Mouse (Mus musculus) left cerebral cortex, adult 9 months (tissue): ENCODE results near the gene Gtdc1.

ENCODE experiments used
- DNase-seq, 2 experiments: peaks; one replicate each; pipeline ENCODE4 v3.0.0; 2022; ENCODE audit warnings: low spot score in 2 of 2

Gene Gtdc1

DNA sequence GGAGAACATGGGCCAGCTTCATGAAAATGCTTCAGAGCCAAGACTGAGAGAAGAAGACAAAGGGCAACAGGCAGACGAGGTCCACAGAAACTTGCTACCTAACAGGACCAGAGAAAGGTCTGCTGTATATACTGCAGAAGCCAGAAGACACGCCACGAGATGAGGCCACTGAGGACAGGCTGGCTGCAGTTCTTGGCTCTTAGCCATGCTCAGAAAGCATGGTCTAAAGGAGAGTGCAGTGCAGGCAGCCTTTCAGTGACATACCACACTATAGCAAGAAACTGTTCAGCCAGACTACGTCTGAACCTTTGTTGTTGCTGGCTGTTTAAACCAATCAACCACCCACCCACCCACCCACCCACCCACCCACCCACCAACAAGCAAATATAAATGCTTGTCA lies 336.6 kb downstream of the Gtdc1 start:
- no peak for DNase-seq

DNA sequence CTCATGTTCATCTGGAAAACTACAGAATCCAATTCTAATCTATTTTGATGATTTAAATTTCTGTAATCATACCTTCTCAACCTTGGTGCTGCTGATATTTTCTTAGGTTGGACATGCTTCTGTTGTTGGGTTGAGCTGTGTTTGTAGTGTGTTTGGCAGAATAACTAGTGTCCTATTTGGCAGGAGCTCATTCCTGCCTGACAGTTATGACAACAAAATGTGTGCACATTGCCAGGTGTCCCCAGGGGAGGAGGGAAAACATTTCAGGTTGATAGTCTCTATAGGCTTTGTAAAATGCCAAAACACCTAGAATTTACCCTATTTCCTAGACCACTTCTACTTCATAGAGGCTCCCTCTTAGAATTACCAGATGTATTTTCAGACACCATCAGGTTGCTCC lies 343.4 kb downstream of the Gtdc1 start:
- DNase-seq: no peak

- no peak for DNase-seq
These were observed 344.0 kb downstream of the Gtdc1 start for GRCm38 (mm10) chr2:44583491-44583890.

DNA sequence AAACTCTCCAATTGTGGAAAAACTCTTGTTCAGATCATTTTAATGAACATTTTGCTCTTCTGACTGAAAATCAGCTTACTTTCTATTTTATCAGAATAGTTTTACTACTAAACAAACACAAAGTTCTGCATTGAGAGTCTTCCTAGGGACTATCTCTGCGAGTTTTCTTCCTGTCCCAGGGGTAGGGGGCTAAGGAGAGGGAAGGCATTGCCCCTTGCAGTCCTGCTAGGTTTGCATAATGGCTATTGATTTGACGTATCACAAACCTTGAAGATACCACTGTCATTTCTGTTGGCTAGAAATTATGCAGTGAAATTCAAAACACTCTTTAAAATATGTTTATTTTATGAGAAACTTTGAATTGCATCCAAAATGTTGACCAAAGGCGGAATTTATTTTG lies 355.6 kb downstream of the Gtdc1 start:
- no peak for DNase-seq

DNA sequence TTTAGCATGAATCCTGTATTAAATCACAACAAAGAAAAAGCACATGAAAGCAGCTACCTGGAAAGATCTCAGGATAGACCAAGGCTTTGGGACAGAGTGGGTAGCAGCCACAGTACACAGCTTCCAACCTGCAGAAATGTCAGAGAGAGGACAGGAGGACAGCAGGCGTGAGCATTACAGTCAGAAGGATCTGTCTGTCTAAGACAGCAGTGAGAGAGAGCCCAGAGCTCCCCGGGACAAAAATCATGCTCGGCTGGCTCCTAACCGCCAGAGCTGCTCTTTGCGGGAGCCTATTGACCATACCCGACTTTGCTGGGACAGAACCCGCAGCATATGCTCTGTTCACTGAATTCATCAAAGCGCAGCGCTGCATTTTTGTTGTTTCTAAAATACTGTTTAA lies 356.3 kb downstream of the Gtdc1 start:
- DNase-seq: no peak

DNA sequence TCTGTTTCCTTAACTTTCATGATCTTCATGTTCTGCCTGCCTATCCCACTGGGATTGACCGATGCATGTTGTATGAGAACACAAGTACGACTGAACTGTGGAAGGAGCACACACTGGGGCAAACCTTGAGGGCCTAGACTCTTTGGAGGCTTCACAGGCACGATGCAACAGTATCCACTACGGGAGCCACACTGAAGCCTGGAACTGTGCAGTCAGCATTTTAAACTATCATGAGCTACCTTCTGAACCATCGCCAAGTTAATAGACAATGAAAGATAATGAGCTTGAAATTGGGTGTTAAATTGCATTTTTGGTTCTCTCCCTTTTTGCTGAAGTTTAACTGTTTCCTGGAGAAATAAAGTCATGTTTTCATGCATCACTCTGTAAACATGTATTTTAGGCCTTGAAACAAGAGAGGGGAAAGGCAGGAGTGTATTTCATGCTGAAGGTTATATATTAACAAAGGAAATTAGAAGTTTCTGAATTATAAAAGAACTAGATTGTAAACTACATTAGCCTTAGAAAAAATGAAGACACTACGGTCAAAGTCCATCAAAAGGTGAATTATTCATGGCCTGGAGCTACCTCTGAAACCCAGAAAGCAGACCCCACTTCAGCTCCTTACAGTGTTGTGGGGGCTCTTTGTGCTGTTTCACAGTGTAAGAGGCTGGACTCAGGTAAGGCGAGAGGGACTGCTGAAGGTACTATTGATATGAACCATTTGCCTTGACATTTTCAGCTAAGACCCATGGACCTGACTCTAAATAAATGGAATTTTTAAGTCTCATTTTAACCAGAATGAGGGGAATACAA lies 358.1 kb downstream of the Gtdc1 start:
- DNase-seq: no peak

DNA sequence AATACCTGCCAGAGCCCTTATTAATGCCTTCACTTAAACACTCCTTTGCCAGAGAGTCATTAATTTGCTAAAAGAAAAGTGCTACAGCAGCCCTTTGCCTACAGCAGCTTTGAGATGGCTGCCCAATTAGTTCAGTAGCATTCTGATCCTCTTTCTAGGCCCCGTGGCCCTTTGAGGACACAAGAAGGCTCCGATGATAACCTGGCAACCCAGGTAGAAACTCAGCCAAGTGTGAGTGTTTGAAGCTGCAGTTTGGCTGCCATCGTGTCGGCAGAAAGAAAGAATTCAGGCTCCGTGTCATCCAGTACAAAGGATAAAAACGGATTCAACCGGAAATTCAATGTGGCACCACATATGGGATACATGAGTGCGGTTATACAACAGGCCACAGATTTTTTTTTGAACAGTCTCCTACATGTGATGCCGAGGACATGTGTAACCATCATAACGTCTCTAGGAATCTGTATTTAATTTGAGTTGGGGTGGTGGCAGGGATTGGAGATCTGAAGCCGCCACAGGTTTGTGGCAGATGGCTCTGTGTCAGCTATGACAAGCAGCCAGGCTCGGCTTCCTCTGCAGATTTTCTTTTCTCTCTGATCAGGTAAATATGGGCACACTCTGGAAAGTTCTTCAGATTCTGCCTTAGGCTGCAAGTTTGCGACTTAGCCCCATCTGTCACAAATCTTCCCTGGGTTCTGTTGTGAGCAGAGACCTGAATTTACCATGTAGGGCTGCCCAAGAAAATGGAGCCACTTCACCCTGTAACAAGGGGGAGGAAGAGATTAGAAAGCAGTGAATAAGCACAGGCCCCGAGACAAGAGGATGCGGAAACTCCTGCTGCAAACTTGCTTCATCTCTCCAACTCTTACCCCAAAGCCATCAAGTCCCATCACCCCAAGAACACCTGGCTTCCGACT lies 362.4 kb downstream of the Gtdc1 start:
- DNase-seq: peak; percentile 44 to 73

DNA sequence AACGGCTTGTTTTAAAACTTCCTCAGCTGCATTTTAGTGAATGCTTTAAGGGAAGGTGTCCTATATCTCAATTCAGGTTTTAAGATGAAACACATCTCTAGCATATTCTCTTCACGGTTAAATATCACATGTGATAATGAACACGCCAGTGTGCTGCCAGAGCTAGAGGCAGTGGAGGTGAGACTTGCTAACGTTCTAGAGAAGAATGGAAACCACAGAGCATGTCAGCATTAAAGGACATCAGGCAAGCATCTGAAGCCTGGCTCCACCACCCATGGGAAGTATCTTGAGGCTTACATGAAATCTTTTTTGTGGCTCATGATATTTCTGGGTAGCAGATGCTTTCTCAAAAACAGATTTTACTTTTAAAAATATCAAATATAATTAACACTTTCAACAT lies 365.7 kb downstream of the Gtdc1 start:
- no peak for DNase-seq

GRCm38 (mm10) chr2:44559242-44559944 lies 368.1 kb downstream of the Gtdc1 start:
- no peak for DNase-seq

GRCm38 (mm10) chr2:44557669-44558281 lies 369.7 kb downstream of the Gtdc1 start:
- peak in 1 of 2 experiments; percentile 50 for DNase-seq

GRCm38 (mm10) chr2:44556861-44557592 lies 370.4 kb downstream of the Gtdc1 start:
- DNase-seq: peak; percentile 69

DNA sequence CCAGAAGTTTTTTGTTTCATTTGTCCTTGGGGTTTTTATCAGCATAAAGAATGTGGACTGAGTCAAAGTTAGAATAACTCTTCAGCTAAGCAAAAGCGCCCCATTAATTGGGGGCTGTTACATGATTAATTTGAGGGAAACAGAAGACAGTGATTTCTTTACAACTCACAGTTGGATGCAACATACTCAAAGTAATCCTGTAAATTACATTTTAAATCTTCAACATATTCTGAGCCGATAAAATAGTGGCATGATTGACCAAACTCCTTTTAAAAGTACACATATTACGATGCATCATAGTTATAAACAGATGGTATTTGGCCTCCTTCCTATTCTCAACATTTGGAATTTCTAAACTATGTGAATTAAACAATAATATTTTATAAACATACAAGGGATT lies 372.7 kb downstream of the Gtdc1 start:
- no peak for DNase-seq

DNA sequence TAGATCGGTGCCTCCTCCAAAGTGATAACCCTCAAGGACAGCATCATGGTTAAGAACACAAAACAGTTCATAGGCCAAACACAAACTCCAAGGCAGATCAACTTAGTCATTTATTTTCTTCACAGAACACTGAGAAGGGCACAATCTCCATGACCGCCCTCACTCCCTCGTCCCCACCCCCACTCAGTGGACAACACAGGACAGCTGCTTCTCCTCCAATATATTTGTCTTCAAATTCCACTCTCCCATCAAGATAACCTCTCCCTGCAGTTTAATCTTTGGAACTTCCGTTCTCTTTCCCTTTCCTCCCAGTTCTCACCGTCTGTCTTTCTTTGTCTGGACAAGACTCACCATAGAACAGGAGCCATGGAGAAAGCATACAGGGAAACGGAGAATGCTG lies 378.1 kb downstream of the Gtdc1 start:
- DNase-seq: no peak

- no peak for DNase-seq
These were observed 384.7 kb downstream of the Gtdc1 start for GRCm38 (mm10) chr2:44542775-44543174.

DNA sequence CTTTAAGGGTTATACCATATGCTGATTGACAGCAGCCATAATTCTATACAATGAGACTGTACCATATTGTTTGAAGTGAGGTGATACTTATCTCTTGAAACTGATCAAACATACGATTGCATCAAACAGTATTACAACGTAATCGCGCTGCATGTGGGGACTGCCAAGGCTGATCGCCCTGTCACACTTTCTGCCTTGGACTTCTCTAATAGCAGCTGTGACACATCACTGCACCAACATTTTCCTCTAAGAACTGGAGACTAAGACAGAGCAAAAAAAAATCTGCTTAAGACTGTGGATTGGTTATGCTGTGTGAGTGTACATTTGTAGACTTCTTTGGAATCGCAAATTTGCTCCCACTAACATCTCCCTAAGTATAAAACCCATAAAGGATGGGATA lies 385.7 kb downstream of the Gtdc1 start:
- DNase-seq: no peak

DNA sequence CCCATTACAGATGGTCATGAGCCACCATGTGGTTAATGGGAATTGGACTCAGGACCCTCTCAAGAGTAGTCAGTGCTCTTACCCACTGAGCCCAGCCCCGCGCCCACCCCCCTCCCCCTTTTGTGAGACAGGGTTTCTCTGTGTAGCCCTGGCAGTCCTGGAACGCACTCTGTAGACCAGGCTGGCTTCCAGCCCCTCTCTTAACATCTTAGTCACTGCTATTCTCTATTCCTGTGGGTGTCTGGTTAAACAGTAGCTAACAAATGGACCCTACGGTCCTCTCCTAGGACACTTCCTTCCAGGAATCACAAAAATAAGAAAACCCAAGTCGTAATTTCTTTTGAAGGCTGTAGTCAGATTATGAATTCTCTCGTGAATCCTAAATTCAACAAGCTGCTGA lies 386.6 kb downstream of the Gtdc1 start:
- DNase-seq: no peak

- no peak for DNase-seq
These were observed 388.3 kb downstream of the Gtdc1 start for GRCm38 (mm10) chr2:44539121-44539634.

DNA sequence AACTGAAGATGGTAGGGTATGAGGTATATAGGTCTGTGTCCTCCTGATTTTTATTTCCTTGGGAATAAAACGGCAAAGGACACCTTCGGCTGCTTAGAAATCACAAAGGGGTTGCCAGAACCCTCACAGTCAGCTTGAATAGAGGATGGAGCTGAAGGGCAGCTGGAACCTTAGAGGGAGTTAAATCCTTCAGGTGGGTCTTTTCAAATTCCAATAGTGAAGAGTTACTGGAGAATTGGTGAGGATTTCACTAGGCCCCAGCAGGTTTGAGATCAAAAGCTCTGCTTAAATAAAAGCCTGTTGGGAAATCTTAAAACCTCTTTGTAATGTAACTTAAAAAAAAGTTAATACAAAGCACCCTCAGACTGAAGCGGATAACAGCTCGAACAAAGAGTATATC lies 389.3 kb downstream of the Gtdc1 start:
- no peak for DNase-seq

DNA sequence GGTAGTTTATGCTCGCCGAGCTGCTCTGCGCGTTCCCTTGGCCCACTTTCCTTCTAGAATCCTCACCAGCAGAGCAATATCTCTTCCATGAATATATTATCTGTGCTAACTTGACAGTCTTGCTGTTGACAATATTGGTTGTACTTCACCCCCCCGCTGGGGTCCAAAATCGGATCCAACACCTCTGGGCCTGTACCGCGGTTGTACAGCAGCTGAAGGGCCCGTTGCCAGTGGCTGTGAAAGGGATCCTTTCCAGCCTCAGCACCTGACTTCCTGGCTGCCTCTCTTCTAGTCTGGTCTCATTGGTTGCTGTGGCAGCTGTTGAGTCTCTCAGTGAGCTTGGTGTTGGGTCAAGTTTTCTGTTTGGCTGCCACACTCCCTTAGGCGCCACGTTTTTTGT lies 391.7 kb downstream of the Gtdc1 start:
- DNase-seq: no peak

- DNase-seq: no peak
These were observed 392.3 kb downstream of the Gtdc1 start for GRCm38 (mm10) chr2:44535136-44535675.
